Mouse (Mus musculus): Measurements from ENCODE around the gene Slc29a3. TPM values are rescaled to one million over a fixed set of nuclear protein-coding genes. Genes with fewer than 3 reads are reported as not detected.

Gene Slc29a3
- polyA plus RNA-seq, 1 experiment, result 4.4 TPM

DNA sequence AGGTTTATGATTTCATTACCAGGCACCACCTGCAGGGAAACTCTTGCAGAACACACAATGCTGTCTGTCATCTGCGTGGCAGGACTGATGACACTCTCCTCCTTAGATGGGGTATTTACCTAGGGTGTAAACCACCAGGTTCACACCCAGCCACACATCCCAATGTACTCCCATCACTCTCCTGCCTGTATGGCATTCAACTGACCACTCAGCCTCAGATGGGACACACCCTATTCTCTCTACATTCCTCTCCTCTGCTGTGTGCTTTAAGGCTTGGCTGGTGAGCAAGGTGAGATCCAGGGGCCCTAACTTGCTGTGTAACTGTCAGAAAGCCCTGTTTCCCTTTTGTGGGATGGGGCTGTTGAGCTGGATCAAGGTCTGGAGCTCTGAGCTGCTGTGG lies 9.5 kb upstream of the Slc29a3 start:
- Histone ChIP-seq H3K27me3 (ENCODE audit: control insufficient read depth, insufficient read depth, insufficient read length) (no peaks in the 10 kb centered on the region), H3K79me2 (ENCODE audit: control insufficient read depth, insufficient read depth) (no peaks in the 10 kb centered on the region), H3K36me3 (ENCODE audit: control insufficient read depth, insufficient read depth) (peaks cover 45% of the 10 kb centered on the region), H3K79me3 (ENCODE audit: low read depth) (no peaks in the 10 kb centered on the region), H3K4me3 (ENCODE audit: insufficient read depth, poor library complexity, severe bottlenecking) (no peak overlapping the region), H3ac (ENCODE audit: control insufficient read depth, insufficient read length, low read depth) (no peak overlapping the region)
- TF ChIP-seq CEBPB (IDR thresholded peaks at IDR 0.05; ENCODE audit: low read depth), result no peak
- no peak for TF ChIP-seq MAX (IDR thresholded peaks at IDR 0.05)
- TF ChIP-seq MYOG (IDR thresholded peaks at IDR 0.05; ENCODE audit: control insufficient read depth, extremely low read depth, insufficient read length), result no peak
- TF ChIP-seq USF1 (IDR thresholded peaks at IDR 0.05; ENCODE audit: low read depth), result no peak
- no peak for TF ChIP-seq MYOD1 (IDR thresholded peaks at IDR 0.05; ENCODE audit: control insufficient read depth, insufficient read length, low read depth)
- TF ChIP-seq CTCF (IDR thresholded peaks at IDR 0.05; ENCODE audit: control insufficient read depth, insufficient read depth, insufficient read length), result no peak

GRCm38 (mm10) chr10:60760377-60760776 lies 7.8 kb upstream of the Slc29a3 start:
- Histone ChIP-seq H3K36me3 (ENCODE audit: control insufficient read depth, insufficient read depth) (peaks cover 28% of the 10 kb centered on the region), H3K79me3 (ENCODE audit: low read depth) (no peaks in the 10 kb centered on the region), H3K27me3 (ENCODE audit: control insufficient read depth, insufficient read depth, insufficient read length) (no peaks in the 10 kb centered on the region), H3K4me3 (ENCODE audit: insufficient read depth, poor library complexity, severe bottlenecking) (no peak overlapping the region), H3K79me2 (ENCODE audit: control insufficient read depth, insufficient read depth) (no peaks in the 10 kb centered on the region), H3ac (ENCODE audit: control insufficient read depth, insufficient read length, low read depth) (no peak overlapping the region)
- peak; percentile 74 for TF ChIP-seq CTCF (IDR thresholded peaks at IDR 0.05; ENCODE audit: control insufficient read depth, insufficient read depth, insufficient read length)
- TF ChIP-seq FOSL1 (IDR thresholded peaks at IDR 0.05; ENCODE audit: insufficient read depth, low read length, poor library complexity, severe bottlenecking), result no peak

DNA sequence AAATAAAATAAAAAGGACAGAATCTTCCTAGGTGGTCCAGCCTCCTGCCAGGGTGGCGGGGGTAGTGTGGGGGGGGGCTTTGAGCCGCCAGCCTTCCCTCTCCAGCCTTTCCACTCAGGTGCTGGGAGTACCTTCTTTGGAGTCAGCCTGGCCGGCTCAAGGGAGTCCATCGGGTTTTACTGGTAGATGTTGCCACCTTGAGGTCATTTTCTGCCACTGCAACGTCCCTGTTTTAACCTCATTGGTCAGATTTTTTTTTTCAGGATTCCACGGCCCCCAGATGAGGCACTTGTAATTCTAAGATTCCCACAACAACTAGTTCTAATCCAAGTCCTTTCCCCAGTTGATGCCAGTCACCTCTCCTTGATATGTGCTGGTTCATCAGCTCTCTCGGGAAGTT lies 4.4 kb upstream of the Slc29a3 start:
- no peak overlapping the region for H3K4me3 ChIP-seq (ENCODE audit: insufficient read depth, poor library complexity, severe bottlenecking)
- H3K36me3 ChIP-seq (ENCODE audit: control insufficient read depth, insufficient read depth), result no peaks in the 10 kb centered on the region
- no peak overlapping the region for H3ac ChIP-seq (ENCODE audit: control insufficient read depth, insufficient read length, low read depth)
- TF ChIP-seq MYOD1 (IDR thresholded peaks at IDR 0.05; ENCODE audit: control insufficient read depth, insufficient read length, low read depth) (no peak), CEBPB (IDR thresholded peaks at IDR 0.05; ENCODE audit: low read depth) (no peak), CTCF (IDR thresholded peaks at IDR 0.05; ENCODE audit: control insufficient read depth, insufficient read depth, insufficient read length) (peak; percentile 54), USF1 (IDR thresholded peaks at IDR 0.05; ENCODE audit: low read depth) (no peak)
- no peaks in the 10 kb centered on the region for H3K79me2 ChIP-seq (ENCODE audit: control insufficient read depth, insufficient read depth)
- H3K27me3 ChIP-seq (ENCODE audit: control insufficient read depth, insufficient read depth, insufficient read length), result no peaks in the 10 kb centered on the region
- H3K79me3 ChIP-seq (ENCODE audit: low read depth), result no peaks in the 10 kb centered on the region

DNA sequence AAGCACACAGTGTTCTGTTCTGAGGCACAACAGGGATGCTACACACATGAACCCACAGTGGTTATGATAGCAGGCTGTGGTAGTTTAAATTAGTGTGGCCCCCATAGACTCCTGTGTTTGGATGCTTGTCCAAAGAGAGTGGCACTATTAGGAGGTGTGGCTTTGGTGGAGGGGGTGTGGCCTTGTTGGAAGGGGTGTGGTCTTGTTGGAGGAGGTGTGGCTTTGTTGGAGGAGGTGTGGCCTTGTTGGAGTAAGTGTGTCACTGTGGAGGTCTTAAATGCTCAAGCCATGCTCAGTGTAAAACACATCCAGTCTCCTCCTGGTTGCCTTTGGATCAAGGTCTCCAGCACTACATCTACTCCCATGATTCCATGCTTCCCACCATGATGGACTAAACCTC lies 3.6 kb upstream of the Slc29a3 start:
- H3K27me3 ChIP-seq (ENCODE audit: control insufficient read depth, insufficient read depth, insufficient read length), result no peaks in the 10 kb centered on the region

GRCm38 (mm10) chr10:60753941-60754340 lies 1.3 kb upstream of the Slc29a3 start:
- TF ChIP-seq MYOD1 (IDR thresholded peaks at IDR 0.05; ENCODE audit: control insufficient read depth, insufficient read length, low read depth) (no peak), USF1 (IDR thresholded peaks at IDR 0.05; ENCODE audit: low read depth) (no peak), FOSL1 (IDR thresholded peaks at IDR 0.05; ENCODE audit: insufficient read depth, low read length, poor library complexity, severe bottlenecking) (no peak), CTCF (IDR thresholded peaks at IDR 0.05; ENCODE audit: control insufficient read depth, insufficient read depth, insufficient read length) (no peak), MAX (IDR thresholded peaks at IDR 0.05) (no peak), CEBPB (IDR thresholded peaks at IDR 0.05; ENCODE audit: low read depth) (no peak), MYOG (IDR thresholded peaks at IDR 0.05; ENCODE audit: control insufficient read depth, extremely low read depth, insufficient read length) (no peak)
- no peaks in the 10 kb centered on the region for H3K27me3 ChIP-seq (ENCODE audit: control insufficient read depth, insufficient read depth, insufficient read length)
- no peaks in the 10 kb centered on the region for H3K36me3 ChIP-seq (ENCODE audit: control insufficient read depth, insufficient read depth)
- H3K79me2 ChIP-seq (ENCODE audit: control insufficient read depth, insufficient read depth), result no peaks in the 10 kb centered on the region
- H3ac ChIP-seq (ENCODE audit: control insufficient read depth, insufficient read length, low read depth), result no peak overlapping the region
- H3K4me3 ChIP-seq (ENCODE audit: insufficient read depth, poor library complexity, severe bottlenecking), result no peak overlapping the region
- no peaks in the 10 kb centered on the region for H3K79me3 ChIP-seq (ENCODE audit: low read depth)

More for the DNA sequence above, 3.6 kb upstream of the Slc29a3 start:
- H3K79me3 ChIP-seq (ENCODE audit: low read depth), result no peaks in the 10 kb centered on the region
- TF ChIP-seq MYOG (IDR thresholded peaks at IDR 0.05; ENCODE audit: control insufficient read depth, extremely low read depth, insufficient read length) (no peak), CEBPB (IDR thresholded peaks at IDR 0.05; ENCODE audit: low read depth) (no peak), CTCF (IDR thresholded peaks at IDR 0.05; ENCODE audit: control insufficient read depth, insufficient read depth, insufficient read length) (no peak), FOSL1 (IDR thresholded peaks at IDR 0.05; ENCODE audit: insufficient read depth, low read length, poor library complexity, severe bottlenecking) (no peak)
- no peaks in the 10 kb centered on the region for H3K36me3 ChIP-seq (ENCODE audit: control insufficient read depth, insufficient read depth)
- no peaks in the 10 kb centered on the region for H3K79me2 ChIP-seq (ENCODE audit: control insufficient read depth, insufficient read depth)
- no peak overlapping the region for H3ac ChIP-seq (ENCODE audit: control insufficient read depth, insufficient read length, low read depth)
- no peak overlapping the region for H3K4me3 ChIP-seq (ENCODE audit: insufficient read depth, poor library complexity, severe bottlenecking)

DNA sequence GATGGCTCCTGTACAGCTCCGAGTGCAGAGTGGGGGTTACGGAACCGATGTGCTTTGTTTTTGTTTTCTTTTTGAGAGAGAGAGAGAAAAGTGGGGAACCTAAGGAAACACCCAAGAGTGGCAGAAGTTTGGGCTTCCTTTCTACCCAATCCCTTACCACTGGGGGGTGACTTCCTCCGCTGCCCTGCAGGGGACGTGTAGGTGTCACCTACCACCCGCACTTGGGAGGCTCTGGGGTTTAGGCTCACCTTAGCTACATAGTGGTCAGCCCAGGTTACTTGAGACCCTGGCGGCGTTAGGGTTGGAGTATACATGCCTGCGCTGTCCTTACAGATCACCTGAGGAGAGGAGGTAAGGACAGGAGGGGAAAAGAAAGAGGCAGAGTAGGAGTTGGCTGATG lies 667 bp upstream of the Slc29a3 start:
- TF ChIP-seq MYOD1 (IDR thresholded peaks at IDR 0.05; ENCODE audit: control insufficient read depth, insufficient read length, low read depth), result no peak
- no peak for TF ChIP-seq USF1 (IDR thresholded peaks at IDR 0.05; ENCODE audit: low read depth)
- no peak for TF ChIP-seq CEBPB (IDR thresholded peaks at IDR 0.05; ENCODE audit: low read depth)
- TF ChIP-seq MAX (IDR thresholded peaks at IDR 0.05), result no peak
- no peak for TF ChIP-seq MYOG (IDR thresholded peaks at IDR 0.05; ENCODE audit: control insufficient read depth, extremely low read depth, insufficient read length)
- no peak for TF ChIP-seq CTCF (IDR thresholded peaks at IDR 0.05; ENCODE audit: control insufficient read depth, insufficient read depth, insufficient read length)
- no peak for TF ChIP-seq FOSL1 (IDR thresholded peaks at IDR 0.05; ENCODE audit: insufficient read depth, low read length, poor library complexity, severe bottlenecking)
- H3K79me2 ChIP-seq (ENCODE audit: control insufficient read depth, insufficient read depth), result no peaks in the 10 kb centered on the region
- no peak overlapping the region for H3K4me3 ChIP-seq (ENCODE audit: insufficient read depth, poor library complexity, severe bottlenecking)
- no peaks in the 10 kb centered on the region for H3K79me3 ChIP-seq (ENCODE audit: low read depth)
- H3K36me3 ChIP-seq (ENCODE audit: control insufficient read depth, insufficient read depth), result peaks cover 6% of the 10 kb centered on the region
- no peaks in the 10 kb centered on the region for H3K27me3 ChIP-seq (ENCODE audit: control insufficient read depth, insufficient read depth, insufficient read length)
- H3ac ChIP-seq (ENCODE audit: control insufficient read depth, insufficient read length, low read depth), result no peak overlapping the region

Measured in C2C12 (cell line).